Mouse (Mus musculus) heart, embryonic 14.5 days (tissue): Measurements from ENCODE around the gene Hist2h2aa2. TPM values are rescaled to one million over a fixed set of nuclear protein-coding genes. Genes with fewer than 3 reads are reported as not detected.
"Not testable (repeated sequence)": the region's sequence is repeated elsewhere in the genome, so short reads cannot be mapped to it uniquely, and the experiment has no call there.

Experiments used
- ATAC-seq: fragments of 200-750 bp; cut with Nextera tagmentation; 2 replicates; pipeline ENCODE4 v1.8.0; 2017; ENCODE audit warnings: low read depth, moderate TSS enrichment; ENCODE audit not compliant: insufficient number of reproducible peaks, insufficient read depth, low FRiP score
- H3K27ac ChIP-seq, 2 experiments: fragments of 200-500 bp in 1 of 2; fragments of 300-500 bp in 1 of 2; sonication (generic) in 1 of 2; replicated peaks in 1 of 2; 2 replicates each; pipeline ENCODE4 v1.5.1; 2012 to 2014; ENCODE audit warnings: low read depth in 2 of 2, low read length in 2 of 2, control low read depth in 1 of 2, mild to moderate bottlenecking in 1 of 2, mixed read lengths in 1 of 2; ENCODE audit not compliant: control insufficient read depth in 1 of 2, insufficient read depth in 1 of 2
- H3K27me3 ChIP-seq: fragments of 300-500 bp; sonication (generic); 2 replicates; pipeline ENCODE4 v1.6.1; 2014; ENCODE audit warnings: mild to moderate bottlenecking, low read length, control low read depth; ENCODE audit not compliant: control insufficient read depth, insufficient read depth
- H3K36me3 ChIP-seq: fragments of 300-500 bp; sonication (generic); 2 replicates; pipeline ENCODE4 v1.6.1; 2014; ENCODE audit warnings: mild to moderate bottlenecking, control low read depth, low read length, mixed read lengths; ENCODE audit not compliant: control insufficient read depth, insufficient read depth
- H3K4me1 ChIP-seq, 2 experiments: fragments of 200-500 bp in 1 of 2; fragments of 300-500 bp in 1 of 2; sonication (generic) in 1 of 2; 2 replicates each; pipeline ENCODE4 v1.6.1; 2012 to 2014; ENCODE audit warnings: low read length in 2 of 2, control low read depth in 1 of 2, mixed read lengths in 1 of 2; ENCODE audit not compliant: control insufficient read depth in 2 of 2, insufficient read depth in 2 of 2
- H3K4me2 ChIP-seq: fragments of 300-500 bp; sonication (generic); 2 replicates; pipeline ENCODE4 v1.6.1; 2014; ENCODE audit warnings: mild to moderate bottlenecking, low read length
- H3K4me3 ChIP-seq, 2 experiments: fragments of 200-500 bp in 1 of 2; fragments of 300-500 bp in 1 of 2; sonication (generic) in 1 of 2; 2 replicates each; pipeline ENCODE4 v1.5.1; 2012 to 2014; ENCODE audit warnings: low read length in 2 of 2, mild to moderate bottlenecking in 2 of 2, control low read depth in 1 of 2, low read depth in 1 of 2, moderate library complexity in 1 of 2; ENCODE audit not compliant: control insufficient read depth in 1 of 2, insufficient read depth in 1 of 2
- H3K9ac ChIP-seq: fragments of 300-500 bp; sonication (generic); 2 replicates; pipeline ENCODE4 v1.6.1; 2014; ENCODE audit warnings: mild to moderate bottlenecking, low read length
- H3K9me3 ChIP-seq: fragments of 300-500 bp; sonication (generic); 2 replicates; pipeline ENCODE4 v1.6.1; 2016; ENCODE audit warnings: low read length, control low read depth; ENCODE audit not compliant: control insufficient read depth
- WGBS: fragments of 180-500 bp; shearing (Covaris S2); extraction: QIAGEN DNeasy Blood & Tissue Kit; methylation state at CpG from one replicate; pipeline ENCODE4 v1.1.7; 2014; 5-methylcytosine and 5-hydroxymethylcytosine counted together
- polyA plus RNA-seq: library from polyadenylated mRNA; unstranded; fragments of >200 nt; fragmentation: Nextera tagmentation; extraction: Ambion mirVana; gene quantifications from 2 replicates; pipeline ENCODE4 v1.2.1, GENCODE M21; 2014

Hist2h2aa2 gene
- polyA plus RNA-seq, 1 experiment from 2014 or later, result 34.6 TPM

DNA sequence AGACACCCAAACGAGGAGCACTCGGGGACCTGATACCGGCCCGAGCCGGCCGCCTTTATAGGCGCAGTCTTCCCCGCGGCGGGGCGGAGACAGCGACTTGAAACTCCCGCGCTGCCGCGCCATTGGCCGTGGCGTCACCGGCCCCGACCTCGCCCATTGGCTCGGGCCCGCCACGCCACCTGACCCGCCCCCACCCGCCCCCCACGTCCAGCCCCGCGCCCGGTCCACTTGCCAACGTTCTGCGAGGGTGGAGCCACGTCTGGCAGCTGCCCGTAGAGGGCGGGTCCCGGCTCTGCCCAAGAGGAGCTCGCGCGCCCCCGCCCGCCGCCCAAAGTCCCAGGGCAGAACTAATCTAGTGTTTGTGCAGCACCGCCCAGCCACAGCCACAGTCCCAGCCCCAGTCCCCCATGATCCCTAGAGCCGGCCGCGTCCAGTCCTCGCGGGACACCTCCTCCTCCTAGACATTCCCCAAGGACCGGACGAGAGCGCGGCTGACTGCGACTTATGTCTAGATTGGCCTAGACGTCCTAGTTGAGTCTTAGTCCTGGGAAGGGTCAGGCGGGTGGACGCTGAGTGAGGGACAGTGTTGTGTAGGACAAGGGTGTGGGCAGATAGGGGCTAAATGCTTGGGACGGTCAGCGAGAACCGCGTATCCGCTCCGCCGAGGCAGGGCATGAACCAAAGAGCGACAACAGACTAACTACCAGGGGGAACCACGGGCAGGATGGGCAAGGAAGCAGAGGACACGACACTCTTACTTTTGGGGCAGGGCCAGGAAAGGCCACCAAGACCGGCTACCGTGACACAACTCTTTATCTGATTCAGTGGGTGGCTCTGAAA lies 902 bp downstream of the Hist2h2aa2 start, which contains the start of gene Hist2h3c2:
Gene Hist2h3c2, minus strand, starts transcription at position 174 of the 840 bp plus-strand sequence.
- H3K4me3 ChIP-seq, result peak within 1 kb of the TSS; percentile 49 to 51
- WGBS, result under 1% methylated on average over 17 of the region's 68 CpGs
- peak within 1 kb of the TSS; percentile 79 to 91 for H3K27ac ChIP-seq
- peaks cover 8 to 27% of the 10 kb centered on the region in 2 experiments for H3K4me1 ChIP-seq
- not testable (repeated sequence) for H3K36me3 ChIP-seq, H3K27me3 ChIP-seq, H3K9me3 ChIP-seq
- peak; percentile 89 for ATAC-seq
- peak within 1 kb of the TSS; percentile 73 for H3K4me2 ChIP-seq
- H3K9ac ChIP-seq, result peak within 1 kb of the TSS; percentile 80

DNA sequence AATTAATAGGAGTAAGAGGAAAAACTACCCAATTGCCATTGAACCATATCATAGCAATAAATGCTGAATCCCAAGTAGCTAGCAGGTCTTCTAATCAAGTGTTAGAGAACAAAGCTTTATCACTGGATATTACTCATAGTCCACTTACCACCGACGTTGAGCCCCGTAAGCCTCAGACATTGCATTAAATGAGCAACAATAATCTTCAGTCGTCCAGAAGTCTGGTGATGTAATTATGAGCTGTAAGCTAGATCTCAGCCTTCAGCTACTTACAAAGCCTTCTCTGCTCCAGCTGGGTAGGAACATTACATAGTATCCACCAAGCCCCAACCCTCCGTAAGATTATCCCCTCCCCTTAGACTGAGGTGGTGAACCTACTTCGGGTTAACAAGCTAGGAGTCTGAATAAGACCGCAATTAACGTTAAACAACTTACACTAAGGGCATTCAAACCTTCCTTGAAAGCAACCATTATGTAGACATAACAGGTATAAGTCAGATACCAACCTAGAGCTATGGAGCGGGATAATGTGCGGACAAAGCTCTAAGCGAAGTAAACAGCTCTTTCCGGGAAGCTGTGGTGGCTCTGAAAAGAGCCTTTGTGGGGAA lies 2.1 kb downstream of the Hist2h2aa2 start:
- H3K36me3 ChIP-seq, result no peaks in the 10 kb centered on the region
- WGBS, result 2% methylated on average over 12 of the region's 12 CpGs
- ATAC-seq, result no peak
- H3K27me3 ChIP-seq, result no peaks in the 10 kb centered on the region
- peak overlapping the region; percentile 42 to 49 for H3K4me3 ChIP-seq
- H3K4me1 ChIP-seq, result peaks cover 4 to 20% of the 10 kb centered on the region in 2 experiments; a peak in 3 of 4 replicates
- peak overlapping the region; percentile 49 to 79 for H3K27ac ChIP-seq
- H3K9me3 ChIP-seq, result no peaks in the 10 kb centered on the region
- H3K4me2 ChIP-seq, result peak overlapping the region; percentile 73
- peak overlapping the region; percentile 80 for H3K9ac ChIP-seq

DNA sequence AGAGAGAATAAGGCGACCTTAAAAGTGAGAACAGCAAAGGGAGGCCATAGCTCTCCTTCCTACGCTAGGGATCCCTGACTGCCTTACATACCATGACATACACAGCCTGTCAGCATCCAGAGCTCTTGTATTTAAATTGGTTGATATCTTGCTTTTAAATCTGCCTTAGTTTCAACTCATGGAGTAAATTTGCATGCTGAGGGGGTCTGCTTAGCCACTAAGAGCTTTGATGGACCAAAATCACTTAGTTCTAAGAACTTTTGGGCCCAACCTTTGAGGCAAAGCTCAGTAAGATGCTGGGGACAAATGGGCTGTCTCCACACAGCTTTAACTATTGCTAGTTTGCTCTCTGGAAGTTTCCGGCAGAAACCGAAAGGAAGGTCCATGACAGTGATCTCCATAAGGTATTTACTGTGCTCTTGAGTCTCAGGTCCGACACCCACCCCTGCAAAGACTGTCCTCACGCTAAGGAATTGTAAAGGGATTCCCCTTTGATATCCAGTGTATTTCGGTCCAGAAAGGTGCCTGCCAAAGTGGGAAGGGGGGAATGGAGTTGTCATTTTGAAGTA lies 2.7 kb downstream of the Hist2h2aa2 start:
- no peaks in the 10 kb centered on the region for H3K9me3 ChIP-seq
- H3K4me2 ChIP-seq, result peak overlapping the region; percentile 73
- peak overlapping the region; percentile 42 to 49 for H3K4me3 ChIP-seq
- no peaks in the 10 kb centered on the region for H3K36me3 ChIP-seq
- H3K4me1 ChIP-seq, result peaks cover 4 to 18% of the 10 kb centered on the region in 2 experiments; a peak in 3 of 4 replicates
- peak overlapping the region; percentile 49 to 79; a peak in 3 of 4 replicates for H3K27ac ChIP-seq
- no peak for ATAC-seq
- peak overlapping the region; percentile 80 for H3K9ac ChIP-seq
- WGBS, result 24% methylated on average over 7 of the region's 7 CpGs
- no peaks in the 10 kb centered on the region for H3K27me3 ChIP-seq

DNA sequence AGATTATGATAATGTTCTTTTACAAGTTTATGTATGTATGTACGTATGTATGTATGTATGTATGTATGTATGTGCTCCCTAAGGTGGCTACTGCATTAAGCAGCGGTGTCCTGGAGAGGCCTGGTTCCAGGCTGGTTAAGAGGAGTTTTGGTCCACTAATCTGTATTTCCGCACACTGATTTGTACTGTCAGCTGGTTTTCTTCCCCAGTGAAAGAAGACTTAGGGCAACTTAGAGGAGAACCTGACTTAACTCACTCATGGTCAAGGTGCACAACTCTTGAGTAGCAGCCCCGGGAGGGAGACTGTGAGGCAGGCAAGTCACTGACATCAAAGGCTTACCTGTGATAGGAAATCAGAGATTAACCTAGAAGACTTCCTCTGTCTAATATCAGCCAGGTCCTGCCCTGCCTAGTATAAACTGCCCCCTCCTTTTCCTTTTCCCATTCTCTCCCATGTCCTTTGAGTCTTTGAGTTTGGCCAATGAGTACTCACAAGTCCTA lies 3.2 kb downstream of the Hist2h2aa2 start:
- Histone ChIP-seq H3K9me3 (no peaks in the 10 kb centered on the region), H3K4me2 (peak overlapping the region; percentile 73), H3K4me1 (peaks cover 4 to 18% of the 10 kb centered on the region in 2 experiments; a peak in 3 of 4 replicates), H3K36me3 (no peaks in the 10 kb centered on the region), H3K4me3 (peak overlapping the region in 1 of 2 experiments; percentile 49; a peak in 1 of 4 replicates), H3K27ac (peak overlapping the region in 1 of 2 experiments; percentile 79; a peak in 2 of 4 replicates), H3K9ac (peak overlapping the region; percentile 80), H3K27me3 (no peaks in the 10 kb centered on the region)
- no peak for ATAC-seq
- WGBS, result 80% methylated on average over 4 of the region's 4 CpGs

DNA sequence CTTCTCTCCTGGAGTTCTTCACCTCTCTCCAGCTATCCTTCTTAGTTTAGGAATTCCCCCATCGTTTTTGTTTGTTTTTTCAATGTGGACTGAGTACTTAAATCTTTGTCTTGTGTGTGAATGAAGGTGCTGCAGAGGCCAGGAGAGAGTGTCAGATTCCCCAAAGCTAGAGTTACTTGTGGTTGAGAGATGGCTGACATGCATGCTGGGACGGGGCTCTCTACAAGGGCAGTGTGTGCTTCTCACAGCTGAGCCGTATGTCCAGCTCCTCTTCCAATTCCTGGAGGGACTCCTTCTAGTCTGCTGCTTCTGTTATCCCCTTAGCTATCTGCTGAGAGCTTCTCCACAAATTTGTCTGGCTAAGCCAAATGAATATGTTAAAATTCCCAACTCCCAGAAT lies 4.2 kb downstream of the Hist2h2aa2 start:
- H3K4me3 ChIP-seq, result no peak overlapping the region
- no peak overlapping the region for H3K9ac ChIP-seq
- H3K27me3 ChIP-seq, result no peaks in the 10 kb centered on the region
- ATAC-seq, result no peak
- no peaks in the 10 kb centered on the region for H3K36me3 ChIP-seq
- 52% methylated on average over 3 of the region's 3 CpGs for WGBS
- no peak overlapping the region for H3K27ac ChIP-seq
- no peak overlapping the region for H3K4me2 ChIP-seq
- H3K4me1 ChIP-seq, result peaks cover 4 to 17% of the 10 kb centered on the region in 2 experiments; a peak in 3 of 4 replicates
- no peaks in the 10 kb centered on the region for H3K9me3 ChIP-seq

DNA sequence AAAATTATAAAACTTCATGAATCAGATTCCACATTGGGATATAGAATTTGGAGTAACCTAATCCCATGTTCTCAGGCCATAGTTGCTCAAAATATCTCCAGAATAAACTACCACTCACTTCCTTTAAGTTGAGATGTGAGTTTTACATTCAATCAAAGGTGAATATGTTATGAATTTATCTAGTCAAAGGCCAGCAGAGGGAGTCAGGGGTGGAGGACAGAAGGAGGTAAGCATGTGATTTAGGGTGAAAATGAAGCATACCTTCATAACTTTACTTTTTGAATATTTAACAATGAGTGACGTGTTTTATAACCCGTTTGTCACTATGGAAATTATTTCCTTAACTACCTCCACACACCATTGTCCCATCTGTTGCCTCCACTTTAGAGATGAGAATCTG lies 5.2 kb downstream of the Hist2h2aa2 start:
- Histone ChIP-seq H3K27me3 (no peaks in the 10 kb centered on the region), H3K4me2 (no peak overlapping the region), H3K4me1 (peaks cover 4 to 15% of the 10 kb centered on the region in 2 experiments; a peak in 3 of 4 replicates), H3K27ac (no peak overlapping the region), H3K9ac (no peak overlapping the region), H3K36me3 (no peaks in the 10 kb centered on the region), H3K4me3 (no peak overlapping the region), H3K9me3 (no peaks in the 10 kb centered on the region)
- no peak for ATAC-seq
- WGBS, result 82% methylated on average over 2 of the region's 2 CpGs

DNA sequence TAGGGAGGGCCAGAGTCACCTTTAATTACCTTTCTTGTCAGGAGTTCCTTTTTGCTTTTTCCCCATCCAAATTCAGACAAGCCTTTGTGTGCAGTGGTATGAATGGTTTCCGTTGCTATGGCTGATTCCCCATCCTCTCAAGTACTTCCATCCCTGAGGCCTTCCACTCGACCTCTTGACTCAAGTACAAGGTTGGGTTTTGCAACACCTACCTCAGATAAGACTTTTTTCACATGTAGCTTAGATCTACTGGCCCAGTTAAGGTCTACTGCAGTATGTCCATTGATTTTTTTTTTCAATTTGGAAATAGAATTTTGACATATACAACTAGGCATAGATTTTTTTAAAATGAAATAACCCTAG lies 8.3 kb downstream of the Hist2h2aa2 start:
- Histone ChIP-seq H3K4me2 (no peak overlapping the region), H3K36me3 (no peaks in the 10 kb centered on the region), H3K27me3 (no peaks in the 10 kb centered on the region), H3K9ac (no peak overlapping the region), H3K4me1 (peaks cover 0 to under 1% of the 10 kb centered on the region in 2 experiments; a peak in 2 of 4 replicates), H3K9me3 (no peaks in the 10 kb centered on the region), H3K27ac (no peak overlapping the region), H3K4me3 (no peak overlapping the region)
- 33% methylated on average over 2 of the region's 2 CpGs for WGBS
- no peak for ATAC-seq
